Mouse (Mus musculus): ENCODE data around the gene Fbxo22.
"Not testable (repeated sequence)": the region's sequence is repeated elsewhere in the genome, so short reads cannot be mapped to it uniquely, and the experiment has no call there.

Gene Fbxo22

DNA sequence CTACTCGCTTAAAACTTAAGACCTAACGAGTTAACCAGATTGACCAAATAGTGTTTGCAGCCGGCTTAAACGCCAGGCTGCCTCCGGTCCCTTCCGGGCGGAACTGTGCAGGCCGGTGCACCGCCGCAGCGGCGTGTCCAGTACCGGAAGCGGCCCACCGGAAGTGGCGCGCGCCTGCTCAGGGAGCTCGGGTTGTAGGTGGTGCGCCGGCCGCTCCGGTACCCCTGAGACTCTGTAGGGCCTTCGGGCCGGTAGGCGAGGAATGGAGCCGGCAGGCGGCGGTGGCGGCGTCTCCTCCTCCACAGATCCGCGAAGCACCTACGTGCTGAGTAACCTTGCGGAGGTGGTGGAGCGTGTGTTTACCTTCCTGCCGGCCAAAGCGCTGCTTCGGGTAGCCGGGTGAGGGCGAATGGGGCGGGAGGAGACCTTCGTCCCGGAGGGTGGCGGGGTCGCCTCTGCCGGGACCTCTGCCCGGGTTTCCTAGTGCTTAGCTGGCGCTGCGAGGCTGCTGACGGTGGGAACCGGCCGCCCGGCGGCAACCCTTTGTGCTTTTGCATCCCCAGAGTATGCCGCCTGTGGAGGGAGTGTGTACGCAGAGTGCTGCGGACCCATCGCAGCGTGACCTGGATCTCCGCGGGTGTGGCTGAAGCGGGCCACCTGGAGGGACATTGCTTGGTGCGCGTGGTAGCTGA is at the start of gene Fbxo22:
Gene Fbxo22 (plus strand): TSS at position 136 of the 692 bp plus-strand sequence.
- DNase-seq, result peak; percentile 92

DNA sequence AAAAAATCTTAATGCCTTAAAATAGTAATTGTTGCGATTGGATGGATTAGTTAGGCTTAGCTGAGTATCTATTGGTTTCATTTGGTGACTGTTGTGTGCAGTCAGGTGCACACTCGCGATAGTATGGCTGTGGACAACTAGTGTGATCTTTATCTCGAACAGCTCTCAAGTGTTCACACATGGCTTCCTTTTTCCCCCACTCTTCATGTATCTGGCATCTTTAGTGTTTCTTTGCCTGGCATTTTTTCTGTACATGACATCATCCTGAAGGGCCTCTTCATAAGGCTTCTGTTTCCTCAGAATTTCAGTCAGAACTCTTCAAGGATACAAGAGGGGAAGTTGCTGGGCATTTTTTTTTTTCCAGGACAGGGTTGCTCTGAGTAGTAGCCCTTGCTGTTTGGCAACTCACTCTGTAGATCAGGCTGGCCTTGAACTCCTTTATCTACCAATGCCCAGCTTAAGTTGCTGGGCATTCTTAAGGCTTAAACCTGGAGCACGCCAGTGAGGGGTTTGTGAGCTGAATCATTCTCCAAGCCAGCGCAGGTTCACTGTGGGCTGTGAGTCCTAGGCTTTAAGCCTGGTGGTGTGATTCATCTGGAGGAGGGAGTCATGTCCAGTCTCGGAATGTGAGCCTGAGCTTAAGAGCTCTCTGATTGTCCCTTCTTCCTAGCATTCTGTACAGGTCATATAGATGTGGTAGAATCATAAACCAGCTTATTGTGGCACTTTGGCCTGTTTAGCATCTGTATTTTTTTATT is 37.9 kb upstream of the Fbxo22 start:
- no peak for DNase-seq

DNA sequence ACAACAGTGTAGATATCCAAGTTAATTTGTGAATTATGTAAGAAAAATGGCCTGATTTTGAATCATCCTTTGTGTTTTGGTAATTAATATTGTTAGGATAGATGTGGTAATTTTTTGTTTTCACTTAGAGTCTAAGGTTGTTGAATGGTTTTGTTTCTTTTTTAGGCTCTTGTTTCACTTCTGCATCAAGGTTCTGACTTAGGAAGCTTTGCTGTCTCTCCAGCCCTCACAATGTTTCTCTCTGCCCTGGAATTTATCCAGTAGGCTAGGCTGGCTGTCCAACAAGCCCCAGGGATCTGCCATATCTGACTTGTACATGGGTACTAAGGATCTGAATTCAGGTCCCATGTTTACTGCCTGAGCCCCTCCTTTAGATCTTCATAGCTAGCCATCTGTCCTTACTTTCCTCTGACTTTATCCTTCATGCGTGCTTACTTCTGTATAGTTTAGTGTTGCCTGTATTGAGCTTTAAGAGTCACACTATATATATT is 36.5 kb upstream of the Fbxo22 start:
- no peak for DNase-seq

- DNase-seq, result no peak
These were observed 34.5 kb upstream of the Fbxo22 start for GRCm38 (mm10) chr9:55174235-55174634.

DNA sequence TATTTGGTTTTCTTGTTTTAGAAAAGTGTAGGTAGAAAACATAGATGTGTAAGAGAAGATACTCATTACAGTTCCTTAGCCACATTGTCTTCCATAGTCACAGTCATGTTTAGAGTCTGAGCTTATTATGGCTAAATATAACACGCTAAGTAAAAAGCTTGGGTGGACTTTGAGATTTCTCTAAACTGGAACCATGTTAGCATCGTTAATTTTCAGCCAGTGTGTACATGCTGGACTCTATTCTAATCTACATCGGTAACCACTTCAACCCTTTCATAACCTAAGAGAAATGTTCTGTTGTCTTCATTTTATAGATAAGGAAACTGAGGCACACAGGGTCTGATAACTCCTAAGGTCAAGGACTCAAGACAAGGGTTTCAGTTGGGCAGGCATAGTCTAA is 12.8 kb upstream of the Fbxo22 start:
- no peak for DNase-seq

DNA sequence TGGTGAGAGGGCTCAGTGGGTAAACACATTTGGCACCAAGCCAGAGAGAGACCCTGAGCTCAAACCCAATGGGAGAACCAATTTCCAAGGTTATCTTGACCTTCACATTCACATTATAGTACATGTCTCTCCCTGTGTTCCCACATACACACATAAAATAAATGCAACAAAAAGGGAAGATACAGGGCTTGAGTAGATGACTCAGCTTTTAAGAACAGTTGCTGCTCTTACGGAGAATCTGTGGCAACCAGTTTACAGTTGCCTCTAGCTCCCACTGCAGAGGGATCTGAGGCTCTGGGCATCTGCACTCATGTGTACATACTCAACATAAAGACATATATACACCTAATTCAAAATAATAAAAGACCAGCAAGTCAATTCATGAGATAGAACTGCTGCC is 10.5 kb upstream of the Fbxo22 start:
- no peak for DNase-seq

DNA sequence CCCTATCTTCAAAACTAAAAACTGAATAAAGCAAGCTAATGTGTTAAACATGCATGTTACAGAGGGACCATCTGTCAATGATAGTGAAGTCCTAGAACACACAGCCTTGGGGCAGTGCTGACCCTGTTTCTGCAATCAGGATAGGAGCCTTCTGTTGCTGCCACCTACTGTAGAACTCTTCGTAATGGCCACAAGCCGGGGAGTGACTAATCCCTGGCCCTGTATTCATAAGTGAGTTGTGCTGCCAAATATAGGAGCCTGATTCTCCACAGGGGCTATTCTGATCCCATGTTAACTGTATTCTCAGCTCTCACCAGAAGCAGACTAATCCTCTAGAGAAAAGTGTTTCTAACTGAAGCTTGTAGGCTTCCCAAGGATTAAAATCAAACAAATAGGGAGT is 9.4 kb upstream of the Fbxo22 start:
- no peak for DNase-seq

GRCm38 (mm10) chr9:55208458-55208789 is 301 bp upstream of the Fbxo22 start:
- no peak for DNase-seq

DNA sequence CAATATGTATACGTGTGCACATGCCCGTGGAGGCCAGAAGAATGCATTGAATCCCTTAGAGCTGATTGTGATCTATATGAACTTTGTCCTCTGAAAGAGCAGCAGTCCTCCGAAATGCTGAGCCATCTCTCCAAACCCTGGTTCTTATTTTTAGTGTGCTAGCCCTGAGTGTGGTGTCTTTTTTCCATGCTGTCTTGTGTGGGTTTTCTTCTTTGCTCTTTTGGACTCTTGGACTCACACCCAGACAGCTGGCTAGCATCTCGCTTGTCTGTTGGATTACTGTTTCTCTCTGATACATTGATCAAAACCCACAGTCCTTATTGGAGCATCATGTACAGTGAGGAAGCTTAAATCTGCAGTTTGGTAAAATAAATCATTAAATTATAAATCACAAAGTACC is 2.9 kb downstream of the Fbxo22 start:
- no peak for DNase-seq

GRCm38 (mm10) chr9:55213396-55213795 is 4.7 kb downstream of the Fbxo22 start:
- no peak for DNase-seq

GRCm38 (mm10) chr9:55215056-55215455 is 6.3 kb downstream of the Fbxo22 start:
- no peak for DNase-seq

DNA sequence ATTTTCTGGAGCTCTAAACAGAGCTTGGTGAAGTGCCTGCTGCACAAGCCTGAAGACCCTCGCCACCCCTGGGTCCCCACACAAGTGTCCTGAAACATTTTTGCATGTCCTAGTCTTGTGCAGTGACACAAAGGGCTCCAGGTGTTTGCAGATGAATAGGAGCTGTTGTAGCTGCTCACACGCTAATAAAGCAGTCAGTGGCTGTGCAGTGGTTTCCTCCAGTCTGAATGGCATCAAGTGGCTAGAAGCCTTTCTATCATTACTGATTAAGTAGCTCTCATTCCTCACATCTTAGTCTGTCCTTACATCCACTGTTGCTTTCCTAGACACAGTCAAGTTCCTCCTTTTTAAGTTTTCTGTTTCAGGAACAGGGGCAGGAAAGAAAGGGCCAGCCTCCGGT is 6.9 kb downstream of the Fbxo22 start:
- no peak for DNase-seq

DNA sequence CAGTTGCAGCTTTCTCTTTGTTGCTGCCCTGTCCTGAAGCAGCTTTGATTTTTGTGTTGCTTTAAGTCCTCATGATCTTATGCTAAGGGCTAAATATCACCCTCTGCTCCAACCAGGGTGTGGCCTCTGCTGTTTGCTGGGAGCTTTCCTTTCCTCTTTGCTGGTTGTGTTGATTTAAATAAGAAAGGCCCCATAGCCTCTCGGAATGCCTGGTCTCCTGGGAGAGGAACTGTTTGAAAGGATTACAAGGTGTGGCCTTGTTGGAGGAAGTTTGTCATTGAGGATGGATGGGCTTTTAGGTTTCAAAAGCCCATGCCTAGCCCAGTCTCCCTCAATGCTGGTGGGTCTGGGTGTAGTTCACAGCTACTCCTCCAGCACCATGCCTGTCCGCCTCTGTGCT is 7.4 kb downstream of the Fbxo22 start:
- no peak for DNase-seq

GRCm38 (mm10) chr9:55217381-55217780 is 8.7 kb downstream of the Fbxo22 start:
- DNase-seq, result no peak

GRCm38 (mm10) chr9:55225165-55225737 is 16.5 kb downstream of the Fbxo22 start:
- no peak for DNase-seq

- DNase-seq, result no peak
These were observed 17.5 kb downstream of the Fbxo22 start for GRCm38 (mm10) chr9:55226251-55226650.

GRCm38 (mm10) chr9:55228149-55228548 is 19.4 kb downstream of the Fbxo22 start:
- DNase-seq, result no peak

DNA sequence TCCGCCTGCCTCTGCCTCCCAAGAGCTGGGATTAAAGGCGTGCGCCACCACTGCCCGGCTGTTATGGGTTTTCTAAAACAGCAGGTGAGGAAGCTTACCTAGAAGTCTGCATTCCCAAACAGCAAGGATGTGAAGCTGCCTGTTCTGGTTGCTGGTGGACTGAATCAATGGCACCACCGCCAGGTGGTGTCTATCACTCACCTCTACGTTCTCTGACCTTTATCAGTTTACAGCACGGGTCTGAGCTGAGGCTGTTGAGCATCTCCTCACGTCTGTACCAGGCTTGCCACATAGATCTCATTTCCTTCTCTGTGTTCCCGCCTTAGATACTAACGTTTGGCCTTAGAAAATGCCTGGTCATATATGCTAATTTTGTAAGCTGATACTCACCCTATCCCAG is 20.3 kb downstream of the Fbxo22 start:
- DNase-seq, result no peak

GRCm38 (mm10) chr9:55231544-55231943 is 22.8 kb downstream of the Fbxo22 start:
- no peak for DNase-seq

DNA sequence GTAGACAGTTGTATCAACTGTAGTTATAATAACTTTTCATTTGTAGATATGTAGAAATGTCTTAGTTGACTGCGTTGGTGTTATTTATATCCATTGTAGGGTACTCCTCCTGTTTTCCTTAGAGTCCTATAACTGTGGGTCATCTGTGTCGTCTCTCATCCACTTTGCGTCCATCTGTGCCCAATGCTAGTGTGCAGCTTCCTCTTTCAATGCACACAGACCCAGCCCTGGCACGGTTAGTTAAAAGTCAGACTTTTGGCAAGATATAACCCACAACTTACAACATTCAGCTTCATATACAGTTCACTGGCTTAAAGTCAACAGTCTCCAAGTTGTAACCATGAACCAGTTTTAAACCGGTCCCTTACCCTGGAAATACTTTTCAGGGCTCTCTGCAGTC is 23.4 kb downstream of the Fbxo22 start:
- no peak for DNase-seq

GRCm38 (mm10) chr9:55232586-55232985 is 23.9 kb downstream of the Fbxo22 start:
- DNase-seq, result no peak

DNA sequence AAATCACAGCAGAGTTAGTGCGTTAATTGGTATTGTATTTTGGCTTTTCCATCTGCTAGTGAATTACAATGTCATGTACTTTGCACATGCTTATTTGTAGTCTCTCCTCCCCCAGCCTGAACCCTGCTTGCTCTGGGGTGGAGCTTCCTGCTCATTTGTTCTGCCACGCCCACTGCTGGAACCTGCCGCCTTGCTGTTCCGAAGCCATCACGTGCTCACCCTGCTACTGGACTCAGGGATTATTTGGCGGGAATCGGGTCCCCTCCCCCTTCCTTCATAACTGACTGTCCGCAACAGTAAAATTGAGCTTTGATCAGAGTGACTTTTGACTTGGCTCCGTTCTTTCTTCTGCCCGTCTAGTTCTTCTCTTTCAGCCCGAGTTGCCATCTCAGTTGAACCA is 24.4 kb downstream of the Fbxo22 start:
- DNase-seq, result not testable (repeated sequence)

DNA sequence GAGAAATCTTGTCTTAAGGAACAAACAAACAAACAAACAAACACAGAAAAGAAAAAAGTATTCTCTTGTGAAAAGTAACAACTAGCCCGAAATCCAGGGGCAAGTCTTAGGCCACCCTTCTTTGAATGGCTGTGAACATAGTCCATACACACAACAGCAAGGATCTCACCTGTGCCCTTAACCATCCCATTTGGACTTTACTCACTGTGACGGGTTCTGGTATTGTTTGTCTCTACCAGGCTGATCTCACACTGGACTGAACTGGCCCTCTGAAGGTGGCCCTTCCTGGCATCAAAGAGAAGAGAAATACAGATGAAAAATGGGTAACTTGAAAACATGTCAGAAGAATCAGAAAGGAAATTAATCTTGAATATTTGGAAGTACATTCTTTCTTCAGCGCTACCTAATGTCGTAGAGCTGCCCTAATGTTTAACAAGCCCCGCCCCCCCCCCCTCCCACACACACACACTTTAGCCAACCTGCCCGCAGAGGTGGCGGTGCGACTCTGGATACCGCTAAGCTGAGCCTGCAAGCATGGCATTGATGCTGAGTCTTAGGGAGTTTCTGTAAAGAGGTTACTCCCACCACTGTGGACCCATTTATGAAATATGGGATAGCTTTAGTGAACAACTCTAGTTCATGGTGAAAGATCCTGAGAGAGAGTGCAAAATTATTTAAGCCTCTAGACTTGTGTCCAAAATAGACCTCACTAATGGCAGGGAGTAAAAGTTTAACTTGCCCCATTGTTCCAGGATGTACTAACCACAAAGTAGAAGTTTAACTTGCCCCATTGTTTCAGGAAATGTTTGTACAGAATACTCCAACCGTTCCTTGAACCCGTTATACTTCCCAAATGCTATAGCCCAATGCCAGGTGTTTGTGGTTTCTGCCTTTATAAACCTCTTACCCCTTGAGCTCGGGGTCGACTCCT is 27.8 kb downstream of the Fbxo22 start:
- DNase-seq, result no peak

Measured in lung, postnatal 4 days (tissue).